Mouse (Mus musculus) hindbrain, embryonic 14.5 days (tissue): ENCODE data around the gene Rpp25l. TPM values are rescaled to one million over a fixed set of nuclear protein-coding genes. Genes with fewer than 3 reads are reported as not detected.
"Not testable (repeated sequence)": the region's sequence is repeated elsewhere in the genome, so short reads cannot be mapped to it uniquely, and the experiment has no call there.

Experiments
- ATAC-seq: fragments of 200-750 bp; cut with Nextera tagmentation; 2 replicates; pipeline ENCODE4 v1.8.0; 2017; ENCODE audit warnings: moderate number of reproducible peaks, mild to moderate bottlenecking, moderate TSS enrichment, moderate library complexity; ENCODE audit not compliant: low FRiP score
- DNase-seq: peaks from one replicate; pipeline ENCODE4 v3.0.0-alpha.2; 2015; ENCODE audit warnings: low spot score
- H3K27ac ChIP-seq: fragments of 300-500 bp; sonication (generic); 2 replicates; pipeline ENCODE4 v1.5.1; 2014; ENCODE audit warnings: mild to moderate bottlenecking, moderate library complexity
- H3K27me3 ChIP-seq: fragments of 300-500 bp; sonication (generic); 2 replicates; pipeline ENCODE4 v1.6.1; 2014; ENCODE audit warnings: mild to moderate bottlenecking, low read length, mixed read lengths; ENCODE audit not compliant: control insufficient read depth, insufficient read depth
- H3K36me3 ChIP-seq: fragments of 300-500 bp; sonication (generic); replicated peaks from 2 replicates; pipeline ENCODE4 v1.6.1; 2014; ENCODE audit not compliant: control insufficient read depth, insufficient read depth
- H3K4me1 ChIP-seq: fragments of 300-500 bp; sonication (generic); replicated peaks from 2 replicates; pipeline ENCODE4 v1.6.1; 2014; ENCODE audit warnings: antibody characterized with exemption, low read length, mixed read lengths; ENCODE audit not compliant: control insufficient read depth, insufficient read depth
- H3K4me2 ChIP-seq: fragments of 300-500 bp; sonication (generic); replicated peaks from 2 replicates; pipeline ENCODE4 v1.6.1; 2014; ENCODE audit warnings: mild to moderate bottlenecking, moderate library complexity
- H3K4me3 ChIP-seq: fragments of 300-500 bp; sonication (generic); replicated peaks from 2 replicates; pipeline ENCODE4 v1.5.1; 2014; ENCODE audit warnings: mild to moderate bottlenecking, low read length
- H3K9ac ChIP-seq: fragments of 300-500 bp; sonication (generic); 2 replicates; pipeline ENCODE4 v1.6.1; 2014
- H3K9me3 ChIP-seq: fragments of 300-500 bp; sonication (generic); 2 replicates; pipeline ENCODE4 v1.6.1; 2016; ENCODE audit warnings: low read length; ENCODE audit not compliant: control insufficient read depth
- WGBS: fragments of 180-500 bp; shearing (Covaris S2); extraction: QIAGEN DNeasy Blood & Tissue Kit; methylation state at CpG from one replicate; pipeline ENCODE4 v1.1.7; 2014; 5-methylcytosine and 5-hydroxymethylcytosine counted together
- polyA plus RNA-seq: library from polyadenylated mRNA; unstranded; fragments of >200 nt; fragmentation: Nextera tagmentation; extraction: Ambion mirVana; gene quantifications from 2 replicates; pipeline ENCODE4 v1.2.1, GENCODE M21; 2014

Rpp25l gene
- polyA plus RNA-seq, 1 experiment from 2014 or later: 57.5 TPM

DNA sequence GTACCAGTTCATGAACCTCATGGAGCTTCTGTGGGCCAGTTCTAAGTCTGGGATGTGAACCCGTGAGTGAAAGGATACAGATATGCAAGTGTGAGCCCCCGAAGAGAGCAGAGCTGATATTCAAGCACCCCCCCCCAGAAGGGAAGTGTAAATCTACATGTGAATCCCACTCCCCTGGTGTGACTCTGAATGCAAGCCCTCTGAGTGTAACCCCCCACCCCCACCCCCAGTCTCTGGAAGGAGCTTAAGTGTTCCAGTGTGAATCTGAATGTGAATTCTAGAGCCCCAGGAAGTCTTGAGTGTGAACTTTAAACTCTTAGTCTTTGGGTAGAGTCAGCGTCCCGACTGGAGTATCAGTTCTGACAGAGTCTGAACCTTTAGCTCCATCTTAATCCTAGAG, 19.8 kb downstream of the Rpp25l start:
- not testable (repeated sequence) for H3K27me3 ChIP-seq, H3K27ac ChIP-seq, H3K4me3 ChIP-seq, H3K9me3 ChIP-seq, DNase-seq, H3K4me1 ChIP-seq, ATAC-seq, H3K9ac ChIP-seq, H3K36me3 ChIP-seq
- WGBS: 7% methylated on average over 4 of the region's 4 CpGs
- peak overlapping the region; percentile 25 for H3K4me2 ChIP-seq

DNA sequence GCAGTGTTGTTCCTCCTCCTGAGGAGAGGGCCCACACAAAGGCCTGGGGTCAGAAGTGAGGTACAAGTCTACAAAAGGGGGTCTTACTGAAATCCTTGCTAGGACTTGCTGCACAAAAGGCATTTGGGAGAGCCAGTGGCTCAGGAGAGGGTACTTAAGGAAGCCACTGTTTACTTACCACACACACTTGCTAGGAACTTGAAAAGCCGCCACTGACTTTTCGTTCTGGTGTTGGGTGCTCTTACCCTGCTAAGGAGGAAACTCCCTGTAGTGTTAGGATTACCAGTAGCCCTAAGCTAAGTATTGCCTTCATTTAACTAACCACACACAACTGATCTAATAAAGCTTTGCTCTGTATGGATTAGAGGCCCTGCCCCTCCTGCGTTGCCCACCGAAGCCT, 23.3 kb downstream of the Rpp25l start:
- H3K36me3 ChIP-seq, H3K4me3 ChIP-seq, DNase-seq, H3K9ac ChIP-seq, H3K4me1 ChIP-seq, H3K9me3 ChIP-seq, ATAC-seq, H3K4me2 ChIP-seq, H3K27ac ChIP-seq, H3K27me3 ChIP-seq: not testable (repeated sequence)
- WGBS: no CpG with 5 or more reads among the region's 4 CpGs

DNA sequence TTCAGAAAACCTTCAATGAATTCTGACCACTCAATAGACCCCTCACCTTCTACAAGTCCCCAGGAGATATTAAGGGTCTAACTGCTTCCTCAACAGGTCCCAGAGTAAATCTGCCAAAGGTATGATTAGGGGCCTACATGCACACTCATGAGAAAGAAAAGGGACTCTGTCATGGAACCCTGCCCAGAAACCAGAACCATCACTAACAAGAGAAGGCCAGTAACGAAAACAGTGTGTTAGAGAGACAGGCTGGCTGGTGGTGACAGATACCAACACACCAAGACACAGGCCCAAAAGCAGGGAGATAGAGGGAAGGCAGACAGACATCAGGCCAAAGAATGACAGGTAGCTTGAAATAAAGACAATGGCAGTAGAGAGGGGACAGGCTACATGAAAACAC, 24.8 kb downstream of the Rpp25l start:
- 36% methylated on average over 1 of the region's 1 CpGs for WGBS
- ATAC-seq, H3K9ac ChIP-seq, H3K27me3 ChIP-seq, H3K36me3 ChIP-seq, H3K9me3 ChIP-seq, H3K4me3 ChIP-seq, DNase-seq, H3K4me2 ChIP-seq, H3K4me1 ChIP-seq: not testable (repeated sequence)
- H3K27ac ChIP-seq: peak overlapping the region; percentile 38; the same call in 1 of the 2 replicates

DNA sequence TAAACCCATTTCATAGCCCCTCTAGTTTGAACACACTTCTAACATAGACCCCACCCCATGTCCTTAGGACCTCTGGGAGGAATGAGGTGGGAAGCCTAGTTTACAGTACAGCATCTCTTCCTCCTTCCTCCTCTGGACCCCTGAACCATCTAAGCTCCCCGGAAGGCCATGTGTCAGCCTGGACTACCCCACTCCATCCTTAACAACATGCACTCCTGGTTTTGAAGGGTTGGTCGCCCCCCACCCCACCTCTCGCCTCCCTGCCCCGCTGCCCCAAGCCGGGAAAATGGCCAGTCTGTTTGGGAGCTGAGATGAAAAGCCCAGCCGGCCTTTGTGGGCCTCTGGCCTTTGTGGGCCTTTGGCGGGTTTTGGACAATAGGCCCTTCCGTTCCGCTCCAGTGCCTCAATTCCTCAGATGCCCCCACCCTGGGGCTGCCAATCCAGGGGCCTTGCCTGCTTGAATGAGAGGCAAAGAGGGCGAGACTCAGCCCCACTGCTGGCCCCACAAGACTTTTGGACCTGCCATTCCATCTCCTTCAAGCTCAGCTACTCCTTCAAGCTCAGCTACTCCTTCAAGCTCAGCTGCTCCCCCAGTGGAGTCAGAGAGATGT, 27.3 kb downstream of the Rpp25l start:
- not testable (repeated sequence) for ATAC-seq
- 5% methylated on average over 9 of the region's 10 CpGs for WGBS

DNA sequence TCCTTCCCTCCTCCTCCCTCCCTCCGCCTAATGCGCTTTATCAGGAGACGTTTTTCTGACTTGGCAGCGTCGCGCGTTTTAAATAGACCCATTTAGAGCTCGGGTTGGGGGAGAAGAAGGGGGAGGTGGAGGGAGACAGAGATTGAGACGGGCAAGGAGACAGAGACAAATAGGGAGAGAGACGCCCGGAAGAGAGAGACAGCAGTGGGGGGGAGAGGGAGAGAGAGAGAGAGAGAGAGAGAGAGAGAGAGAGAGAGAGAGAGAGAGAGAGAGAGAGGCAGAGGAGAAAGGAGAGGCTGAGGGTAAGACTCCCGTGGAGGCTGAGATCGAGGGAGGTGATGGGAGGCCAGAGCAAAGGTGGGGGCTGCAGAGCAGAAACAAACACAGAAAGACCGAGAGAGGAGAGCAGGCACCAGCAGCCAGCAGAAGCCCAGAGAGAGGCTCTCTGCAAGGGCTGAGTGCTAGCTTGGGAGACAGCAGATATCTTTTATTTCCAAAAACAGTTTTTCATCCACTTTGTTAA, 28.3 kb downstream of the Rpp25l start:
- peak; percentile 5; the same call in 1 of the 2 replicates for ATAC-seq
- DNase-seq: not testable (repeated sequence)

More for the DNA sequence above, 27.3 kb downstream of the Rpp25l start:
- H3K4me2 ChIP-seq, DNase-seq, H3K4me3 ChIP-seq, H3K9ac ChIP-seq, H3K9me3 ChIP-seq, H3K27me3 ChIP-seq, H3K36me3 ChIP-seq, H3K27ac ChIP-seq: not testable (repeated sequence)
- H3K4me1 ChIP-seq: peaks cover 13% of the 10 kb centered on the region; the same call in 1 of the 2 replicates

DNA sequence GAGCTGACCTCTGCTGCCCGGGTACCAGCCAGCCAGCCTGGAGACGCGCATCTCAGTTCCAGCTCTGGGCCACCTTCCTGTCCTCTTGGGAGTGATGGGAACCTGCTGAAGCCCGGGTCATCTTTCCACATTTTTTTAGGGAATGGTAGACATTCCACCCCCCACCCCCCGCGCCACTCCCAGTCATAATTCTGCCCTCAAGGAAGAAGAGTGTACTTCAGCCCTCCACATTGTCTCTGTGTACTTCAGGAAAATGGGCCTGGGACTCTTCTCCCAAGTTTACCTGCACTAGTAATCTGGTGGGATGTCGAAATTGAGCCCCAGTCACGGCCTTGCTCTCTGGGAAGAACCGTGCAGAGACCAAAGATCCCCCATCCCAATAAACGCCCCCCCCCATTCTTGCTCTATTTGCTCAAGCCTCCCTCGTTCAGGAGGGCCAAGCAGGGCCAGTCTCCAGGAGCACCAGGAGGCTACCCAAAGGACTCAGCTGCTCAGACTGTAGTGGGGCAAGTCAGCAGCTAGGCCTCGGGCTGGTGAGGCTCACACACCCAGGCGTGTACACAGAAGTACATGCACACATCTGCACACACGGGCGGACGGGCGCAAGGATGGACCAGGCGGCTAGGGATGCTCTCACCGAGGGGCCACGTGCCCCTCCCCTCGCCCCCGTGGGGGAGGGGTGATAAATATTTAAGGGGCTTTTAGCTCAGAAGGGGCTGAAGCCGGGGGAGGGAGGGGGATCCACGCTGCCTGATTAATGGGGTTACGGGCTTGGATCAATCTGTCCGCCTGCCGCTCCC, 29.0 kb downstream of the Rpp25l start:
- 0% methylated on average over 20 of the region's 27 CpGs for WGBS
- H3K4me1 ChIP-seq: peaks cover 25% of the 10 kb centered on the region
- DNase-seq, H3K36me3 ChIP-seq, H3K4me3 ChIP-seq, H3K27me3 ChIP-seq, H3K9me3 ChIP-seq, H3K9ac ChIP-seq: not testable (repeated sequence)
- peak overlapping the region; percentile 42 for H3K4me2 ChIP-seq
- ATAC-seq: peak; percentile 16; the same call in 1 of the 2 replicates
- peak overlapping the region; percentile 76 for H3K27ac ChIP-seq

More for the DNA sequence above, 28.3 kb downstream of the Rpp25l start:
- H3K9ac ChIP-seq, H3K27ac ChIP-seq, H3K27me3 ChIP-seq, H3K9me3 ChIP-seq, H3K36me3 ChIP-seq, H3K4me3 ChIP-seq: not testable (repeated sequence)
- peaks cover 18% of the 10 kb centered on the region for H3K4me1 ChIP-seq
- peak overlapping the region; percentile 42; the same call in 1 of the 2 replicates for H3K4me2 ChIP-seq
- WGBS: 0% methylated on average over 12 of the region's 14 CpGs

DNA sequence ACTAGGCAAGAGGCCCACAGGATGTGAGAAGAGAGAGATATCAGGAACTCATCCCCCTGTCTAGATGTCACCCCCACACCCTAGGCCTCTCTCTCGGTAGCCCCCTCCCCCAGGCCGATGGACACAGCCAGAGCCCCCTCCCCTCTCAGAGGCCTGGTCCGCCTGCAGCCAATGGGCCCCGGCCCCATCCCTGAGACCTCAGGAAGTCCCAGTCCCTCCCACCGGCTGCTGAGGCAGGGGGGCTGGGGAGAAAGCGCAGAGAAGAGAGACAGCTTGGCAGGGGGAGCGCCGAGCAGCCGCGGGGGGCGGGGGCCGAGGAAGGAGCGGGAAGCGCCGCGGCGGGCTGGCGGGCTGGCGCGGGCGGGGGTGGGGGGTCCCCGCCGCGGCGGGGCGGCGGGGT, 30.0 kb downstream of the Rpp25l start:
- not testable (repeated sequence) for H3K9me3 ChIP-seq, H3K9ac ChIP-seq, DNase-seq, H3K27ac ChIP-seq, H3K27me3 ChIP-seq, H3K36me3 ChIP-seq
- Histone ChIP-seq H3K4me3 (0 out of 2 replicates have a peak overlapping the region, but pooled peaks have one; percentile 13), H3K4me1 (peaks cover 33% of the 10 kb centered on the region), H3K4me2 (peak overlapping the region; percentile 45)
- WGBS: 0% methylated on average over 8 of the region's 27 CpGs
- ATAC-seq: 0 out of 2 replicates have a peak, but pooled peaks have one; percentile 13

DNA sequence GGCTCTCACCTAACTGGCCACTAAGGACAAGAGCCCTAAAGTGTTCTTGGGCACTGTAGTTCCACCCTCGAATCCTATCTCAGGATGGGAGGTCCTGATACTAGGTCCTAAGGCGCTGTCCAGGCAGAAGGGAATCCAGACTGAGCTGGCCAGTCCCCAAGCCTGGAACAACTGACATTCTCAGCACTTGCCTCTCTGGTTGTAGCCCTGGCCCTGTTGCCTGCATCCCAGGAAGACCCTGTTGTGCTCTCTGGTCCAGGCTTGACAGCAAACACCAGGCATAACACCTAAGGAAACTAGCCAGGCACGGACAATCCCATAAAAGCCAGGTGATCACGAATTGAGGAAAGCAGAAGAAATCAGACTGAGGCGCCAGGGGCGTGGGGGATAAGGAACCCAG, 30.5 kb downstream of the Rpp25l start:
- Histone ChIP-seq H3K4me3 (no peak overlapping the region), H3K27ac (peak overlapping the region; percentile 68; the same call in 1 of the 2 replicates), H3K4me2 (peak overlapping the region; percentile 45), H3K27me3 (no peaks in the 10 kb centered on the region), H3K36me3 (no peaks in the 10 kb centered on the region), H3K9ac (0 out of 2 replicates have a peak overlapping the region, but pooled peaks have one; percentile 8), H3K9me3 (no peaks in the 10 kb centered on the region), H3K4me1 (peaks cover 37% of the 10 kb centered on the region)
- WGBS: 22% methylated on average over 6 of the region's 6 CpGs
- DNase-seq (no peak), ATAC-seq (no peak)

DNA sequence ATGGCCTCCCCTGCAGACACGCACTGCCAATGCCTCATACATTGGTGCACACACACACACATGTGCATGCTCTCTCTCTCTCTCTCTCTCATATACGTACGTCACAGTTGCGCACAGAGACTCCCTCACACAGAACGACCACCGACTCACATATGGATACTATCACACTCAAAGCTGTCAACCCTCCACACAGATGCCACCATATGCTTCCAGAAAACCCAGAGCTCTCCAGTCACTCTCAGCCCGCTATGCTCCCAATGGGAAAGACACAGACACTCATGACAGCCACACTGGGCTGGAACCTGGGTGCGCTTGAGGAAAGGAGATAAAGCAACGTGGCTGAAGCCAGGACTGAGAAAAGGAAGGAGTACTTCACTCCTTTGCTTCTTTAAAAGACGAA, 31.4 kb downstream of the Rpp25l start:
- Histone ChIP-seq H3K9ac (no peak overlapping the region), H3K9me3 (no peaks in the 10 kb centered on the region), H3K27me3 (no peaks in the 10 kb centered on the region), H3K4me1 (peaks cover 46% of the 10 kb centered on the region), H3K4me3 (no peak overlapping the region), H3K27ac (no peak overlapping the region), H3K4me2 (no peak overlapping the region), H3K36me3 (no peaks in the 10 kb centered on the region)
- DNase-seq (no peak), ATAC-seq (no peak)
- WGBS: 57% methylated on average over 10 of the region's 10 CpGs
